Mouse (Mus musculus): Measurements from ENCODE around the gene Cacna1a. TPM values are rescaled to one million over a fixed set of nuclear protein-coding genes. Genes with fewer than 3 reads are reported as not detected.
"Not testable (repeated sequence)": the region's sequence is repeated elsewhere in the genome, so short reads cannot be mapped to it uniquely, and the experiment has no call there.

Cacna1a gene
- polyA plus RNA-seq, 1 experiment from 2014 or later, result 6.0 TPM

GRCm38 (mm10) chr8:84663483-84664327 is 275.5 kb downstream of the Cacna1a start:
- Histone ChIP-seq H3K9me3 (replicated peaks; ENCODE audit: control insufficient read depth, low read length) (no peaks in the 10 kb centered on the region), H3K27me3 (ENCODE audit: control insufficient read depth, insufficient read depth, low read length) (no peaks in the 10 kb centered on the region), H3K4me1 (ENCODE audit: control insufficient read depth, insufficient read depth, low read length) (no peaks in the 10 kb centered on the region; the same call in 1 of the 2 replicates)

DNA sequence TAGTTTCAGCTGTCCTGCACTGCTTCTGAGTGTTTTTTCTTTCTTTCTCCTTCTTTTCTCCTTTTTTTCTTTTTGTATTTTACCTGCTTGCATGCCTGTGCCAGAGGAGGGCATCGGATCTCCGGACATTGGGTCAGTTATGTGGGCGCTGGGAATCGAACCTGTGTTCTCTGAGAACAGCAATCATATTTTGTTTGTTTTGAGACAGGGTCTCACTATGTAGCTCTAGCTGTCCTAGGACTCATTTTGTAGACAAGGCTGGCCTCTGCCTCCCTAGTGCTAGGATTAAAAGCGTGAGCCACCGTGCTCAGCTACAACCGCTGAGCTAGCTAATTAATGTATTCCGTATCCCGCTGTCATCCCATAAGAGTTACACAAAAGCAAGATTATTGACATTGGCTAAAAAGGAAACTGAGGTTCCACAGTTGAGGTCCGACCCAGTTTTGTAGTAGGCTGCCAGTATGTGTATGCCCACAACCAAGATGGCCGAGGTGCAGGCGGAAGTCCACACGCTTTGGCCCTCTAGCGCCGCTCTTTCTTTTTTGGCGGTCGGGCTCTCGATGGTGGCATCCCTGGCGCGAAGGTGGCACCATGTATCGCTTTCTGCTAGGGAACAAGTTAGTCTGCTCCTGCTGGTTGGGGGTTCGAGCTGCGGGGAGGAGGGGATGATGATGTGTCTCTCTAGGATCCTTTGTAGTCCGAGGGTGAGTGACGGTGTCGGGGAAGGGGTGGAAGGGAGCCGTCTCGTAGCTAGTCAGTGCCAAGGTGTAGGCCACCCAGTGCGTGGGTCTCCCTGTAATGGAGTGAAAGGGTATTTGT is 276.5 kb downstream of the Cacna1a start:
- Histone ChIP-seq H3K9ac (replicated peaks; ENCODE audit: low read length) (peak overlapping the region; percentile 88), H3K27ac (replicated peaks; ENCODE audit: low read depth, low read length) (peak overlapping the region; percentile 80), H3K4me2 (ENCODE audit: low read depth, low read length) (peak overlapping the region; percentile 85), H3K4me3 (ENCODE audit: low read depth, low read length) (peak overlapping the region; percentile 97), H3K36me3 (replicated peaks; ENCODE audit: control insufficient read depth, insufficient read depth, low read depth, low read length) (no peaks in the 10 kb centered on the region; the same call in 1 of the 2 replicates), H3K9me3 (replicated peaks; ENCODE audit: control insufficient read depth, low read length) (no peaks in the 10 kb centered on the region), H3K27me3 (ENCODE audit: control insufficient read depth, insufficient read depth, low read length) (no peaks in the 10 kb centered on the region), H3K4me1 (ENCODE audit: control insufficient read depth, insufficient read depth, low read length) (no peaks in the 10 kb centered on the region; the same call in 1 of the 2 replicates)
- ATAC-seq (replicated peaks; ENCODE audit: insufficient number of reproducible peaks, low FRiP score, low TSS enrichment, low read depth) (peak; percentile 15; the same call in 1 of the 2 replicates), DNase-seq (ENCODE audit: low spot score) (peak; percentile 84)
- under 1% methylated on average over 29 of the region's 29 CpGs for WGBS

More at GRCm38 (mm10) chr8:84663483-84664327, 275.5 kb downstream of the Cacna1a start:
- peak overlapping the region; percentile 97 for H3K4me3 ChIP-seq (ENCODE audit: low read depth, low read length)
- WGBS, result 2% methylated on average over 43 of the region's 43 CpGs
- ATAC-seq (replicated peaks; ENCODE audit: insufficient number of reproducible peaks, low FRiP score, low TSS enrichment, low read depth) (peak; percentile 73), DNase-seq (ENCODE audit: low spot score) (peak; percentile 99)
- H3K9ac ChIP-seq (replicated peaks; ENCODE audit: low read length), result peak overlapping the region; percentile 88
- peak overlapping the region; percentile 80 for H3K27ac ChIP-seq (replicated peaks; ENCODE audit: low read depth, low read length)
- peak overlapping the region; percentile 85 for H3K4me2 ChIP-seq (ENCODE audit: low read depth, low read length)
- H3K36me3 ChIP-seq (replicated peaks; ENCODE audit: control insufficient read depth, insufficient read depth, low read depth, low read length), result no peaks in the 10 kb centered on the region; the same call in 1 of the 2 replicates

DNA sequence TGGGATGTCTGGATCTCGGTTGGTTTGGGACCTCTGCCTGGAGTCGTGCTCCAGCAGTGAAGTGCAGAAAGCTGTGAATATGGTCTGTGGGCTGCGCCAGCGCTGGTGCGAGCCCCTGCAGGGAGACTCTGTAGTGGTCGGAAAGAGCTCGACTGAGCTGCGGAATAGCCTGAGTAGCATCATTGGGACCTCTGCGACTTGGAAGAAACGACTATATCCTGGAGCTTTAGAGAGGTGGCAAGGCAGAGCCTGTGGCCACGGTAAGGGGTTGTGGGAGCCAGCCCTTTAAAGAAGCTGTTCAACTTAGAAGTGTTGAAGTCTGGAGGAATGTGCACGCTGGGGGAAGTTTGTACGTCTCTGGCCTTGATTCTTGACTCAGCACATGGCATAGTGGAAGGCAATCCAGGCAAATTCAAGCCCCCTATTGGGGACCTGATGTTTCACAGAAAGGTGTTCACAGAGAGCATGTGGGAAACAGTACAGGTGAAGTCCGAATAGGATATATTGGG is 277.2 kb downstream of the Cacna1a start:
- 1% methylated on average over 14 of the region's 14 CpGs for WGBS
- Histone ChIP-seq H3K27me3 (ENCODE audit: control insufficient read depth, insufficient read depth, low read length) (no peaks in the 10 kb centered on the region), H3K36me3 (replicated peaks; ENCODE audit: control insufficient read depth, insufficient read depth, low read depth, low read length) (no peaks in the 10 kb centered on the region; the same call in 1 of the 2 replicates), H3K9me3 (replicated peaks; ENCODE audit: control insufficient read depth, low read length) (no peaks in the 10 kb centered on the region), H3K27ac (replicated peaks; ENCODE audit: low read depth, low read length) (peak overlapping the region; percentile 80), H3K9ac (replicated peaks; ENCODE audit: low read length) (peak overlapping the region; percentile 88), H3K4me3 (ENCODE audit: low read depth, low read length) (peak overlapping the region; percentile 97), H3K4me1 (ENCODE audit: control insufficient read depth, insufficient read depth, low read length) (no peaks in the 10 kb centered on the region; the same call in 1 of the 2 replicates), H3K4me2 (ENCODE audit: low read depth, low read length) (peak overlapping the region; percentile 85)
- DNase-seq (ENCODE audit: low spot score) (peak; percentile 53), ATAC-seq (replicated peaks; ENCODE audit: insufficient number of reproducible peaks, low FRiP score, low TSS enrichment, low read depth) (no peak)

DNA sequence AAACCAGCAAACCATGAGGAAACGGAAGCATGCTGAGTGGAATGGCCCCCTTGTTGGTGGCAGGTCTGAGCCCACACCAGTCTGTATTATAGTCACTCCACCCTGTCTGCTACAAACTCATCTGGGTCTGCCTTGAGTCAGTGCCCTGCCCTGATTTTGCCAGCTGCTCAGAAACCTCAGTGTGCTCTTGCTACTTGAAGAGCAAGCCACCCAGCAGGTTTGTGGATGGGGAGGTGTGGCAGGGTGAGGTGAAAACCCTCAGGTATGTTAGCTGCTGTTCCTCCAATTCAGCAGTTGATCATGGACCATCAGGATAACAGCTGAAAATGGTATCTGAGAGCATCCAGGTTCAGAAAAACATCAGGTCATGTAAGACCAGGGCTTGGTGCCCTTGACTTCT is 279.8 kb downstream of the Cacna1a start:
- no peaks in the 10 kb centered on the region for H3K9me3 ChIP-seq (replicated peaks; ENCODE audit: control insufficient read depth, low read length)
- no peak overlapping the region for H3K4me2 ChIP-seq (ENCODE audit: low read depth, low read length)
- no peaks in the 10 kb centered on the region; the same call in 1 of the 2 replicates for H3K36me3 ChIP-seq (replicated peaks; ENCODE audit: control insufficient read depth, insufficient read depth, low read depth, low read length)
- DNase-seq (ENCODE audit: low spot score), result no peak
- no peak overlapping the region for H3K9ac ChIP-seq (replicated peaks; ENCODE audit: low read length)
- H3K4me1 ChIP-seq (ENCODE audit: control insufficient read depth, insufficient read depth, low read length), result no peaks in the 10 kb centered on the region
- 90% methylated on average over 1 of the region's 1 CpGs for WGBS
- H3K4me3 ChIP-seq (ENCODE audit: low read depth, low read length), result no peak overlapping the region
- no peaks in the 10 kb centered on the region for H3K27me3 ChIP-seq (ENCODE audit: control insufficient read depth, insufficient read depth, low read length)
- ATAC-seq (replicated peaks; ENCODE audit: insufficient number of reproducible peaks, low FRiP score, low TSS enrichment, low read depth), result no peak
- H3K27ac ChIP-seq (replicated peaks; ENCODE audit: low read depth, low read length), result no peak overlapping the region

- 88% methylated on average over 6 of the region's 6 CpGs for WGBS
- no peak for ATAC-seq (replicated peaks; ENCODE audit: insufficient number of reproducible peaks, low FRiP score, low TSS enrichment, low read depth)
- H3K36me3 ChIP-seq (replicated peaks; ENCODE audit: control insufficient read depth, insufficient read depth, low read depth, low read length), result no peaks in the 10 kb centered on the region; the same call in 1 of the 2 replicates
Observed at GRCm38 (mm10) chr8:84668731-84669485, 280.7 kb downstream of the Cacna1a start.

DNA sequence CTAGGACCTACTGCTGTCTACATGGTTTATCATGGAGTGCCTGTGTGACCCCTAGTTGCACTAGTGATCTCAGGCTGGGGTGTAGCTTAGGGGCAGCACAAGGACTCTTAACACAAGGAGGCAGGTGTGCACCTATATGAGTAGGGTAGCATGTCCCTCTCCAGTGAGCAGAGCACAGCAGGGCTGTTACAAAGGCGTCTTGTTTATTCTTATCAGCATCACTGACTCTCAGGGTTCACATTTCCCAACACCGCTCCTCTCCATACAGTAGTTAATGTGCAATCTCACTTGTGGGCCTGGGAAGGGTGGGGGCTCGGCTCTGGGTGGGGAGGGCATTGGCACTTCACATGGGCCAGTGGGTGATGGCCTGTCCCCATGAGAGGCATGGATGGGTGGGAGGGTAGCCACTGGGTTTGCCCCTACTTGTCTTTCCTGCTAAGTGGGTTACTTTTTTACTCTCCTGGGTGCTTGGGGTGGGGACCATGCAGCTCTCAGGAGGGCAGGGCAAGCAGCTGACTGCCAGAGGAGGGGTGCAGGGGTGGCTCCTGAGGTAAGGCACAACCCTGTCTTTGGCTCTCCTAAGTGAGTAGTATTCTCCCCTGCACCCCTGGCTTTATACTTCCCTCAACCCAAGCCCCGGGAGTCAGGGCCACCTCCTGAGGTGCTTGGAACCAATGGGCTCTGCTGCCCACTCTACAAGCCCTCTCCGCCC is 282.2 kb downstream of the Cacna1a start:
- not testable (repeated sequence) for H3K27me3 ChIP-seq (ENCODE audit: control insufficient read depth, insufficient read depth, low read length); H3K4me3 ChIP-seq (ENCODE audit: low read depth, low read length); H3K4me1 ChIP-seq (ENCODE audit: control insufficient read depth, insufficient read depth, low read length); H3K9ac ChIP-seq (replicated peaks; ENCODE audit: low read length); H3K4me2 ChIP-seq (ENCODE audit: low read depth, low read length); H3K9me3 ChIP-seq (replicated peaks; ENCODE audit: control insufficient read depth, low read length); ATAC-seq (replicated peaks; ENCODE audit: insufficient number of reproducible peaks, low FRiP score, low TSS enrichment, low read depth); H3K36me3 ChIP-seq (replicated peaks; ENCODE audit: control insufficient read depth, insufficient read depth, low read depth, low read length); DNase-seq (ENCODE audit: low spot score); H3K27ac ChIP-seq (replicated peaks; ENCODE audit: low read depth, low read length)
- WGBS, result 88% methylated on average over 5 of the region's 5 CpGs

More at GRCm38 (mm10) chr8:84668731-84669485, 280.7 kb downstream of the Cacna1a start:
- Histone ChIP-seq H3K4me1 (ENCODE audit: control insufficient read depth, insufficient read depth, low read length) (no peaks in the 10 kb centered on the region), H3K9me3 (replicated peaks; ENCODE audit: control insufficient read depth, low read length) (no peaks in the 10 kb centered on the region), H3K4me3 (ENCODE audit: low read depth, low read length) (no peak overlapping the region), H3K27ac (replicated peaks; ENCODE audit: low read depth, low read length) (no peak overlapping the region), H3K9ac (replicated peaks; ENCODE audit: low read length) (no peak overlapping the region), H3K4me2 (ENCODE audit: low read depth, low read length) (no peak overlapping the region), H3K27me3 (ENCODE audit: control insufficient read depth, insufficient read depth, low read length) (no peaks in the 10 kb centered on the region)
- DNase-seq (ENCODE audit: low spot score), result no peak

- no peak for ATAC-seq (replicated peaks; ENCODE audit: insufficient number of reproducible peaks, low FRiP score, low TSS enrichment, low read depth)
- Histone ChIP-seq H3K9me3 (replicated peaks; ENCODE audit: control insufficient read depth, low read length) (no peaks in the 10 kb centered on the region), H3K4me3 (ENCODE audit: low read depth, low read length) (no peak overlapping the region), H3K4me2 (ENCODE audit: low read depth, low read length) (no peak overlapping the region), H3K27ac (replicated peaks; ENCODE audit: low read depth, low read length) (no peak overlapping the region), H3K36me3 (replicated peaks; ENCODE audit: control insufficient read depth, insufficient read depth, low read depth, low read length) (peaks cover 3% of the 10 kb centered on the region), H3K9ac (replicated peaks; ENCODE audit: low read length) (no peak overlapping the region), H3K27me3 (ENCODE audit: control insufficient read depth, insufficient read depth, low read length) (no peaks in the 10 kb centered on the region), H3K4me1 (ENCODE audit: control insufficient read depth, insufficient read depth, low read length) (no peaks in the 10 kb centered on the region)
- 94% methylated on average over 5 of the region's 5 CpGs for WGBS
- no peak for DNase-seq (ENCODE audit: low spot score)
Observed at GRCm38 (mm10) chr8:84677305-84677704, 289.1 kb downstream of the Cacna1a start.
